In genomic region chr13:13953874-13954832, GRCm38 (mm10) we compare ENCODE assay signal across 8 mouse cellular contexts. TPM values are rescaled to one million over a fixed set of nuclear protein-coding genes. Genes with fewer than 3 reads are reported as not detected.
DNase-seq lines count a peak whose midpoint lies in the region; ATAC-seq and TF ChIP-seq lines count a peak whose summit lies in the region.

Gene B3galnt2 (plus strand): TSS chr13:13954469.

- peak; percentile 84 for TF ChIP-seq POLR2A in olfactory bulb, adult 2 months (IDR thresholded peaks at IDR 0.05; ENCODE audit: insufficient read depth, low read depth, low read length)
- TF ChIP-seq POLR2A in thymus, adult 2 months (IDR thresholded peaks at IDR 0.05; ENCODE audit: control insufficient read depth, extremely low read depth, insufficient read depth, low read length, poor library complexity) = peak; percentile 86

- H3K9ac ChIP-seq in forebrain, embryonic 16.5 days (replicated peaks; ENCODE audit: low read depth, low read length) = peak within 1 kb of the TSS; percentile 87
- H3K9ac ChIP-seq in lung, embryonic 14.5 days = peak within 1 kb of the TSS; percentile 86

- intact Hi-C loops in heart, postnatal 36 days (cut with DNase I) = loop anchor here (2.0 to 5.0 kb wide), 2 partner anchors 85 to 108 kb away; partner anchors contain the start of genes Arid4b, Ggps1 and Tbce

- peaks cover 35% of the 10 kb centered on the region for H3K36me3 ChIP-seq in G1E (replicated peaks)
- no peaks in the 10 kb centered on the region for H3K36me3 ChIP-seq in forebrain, embryonic 16.5 days (ENCODE audit: control insufficient read depth, insufficient read depth)
- no peaks in the 10 kb centered on the region for H3K36me3 ChIP-seq in lung, embryonic 14.5 days (ENCODE audit: insufficient read depth)
- no peaks in the 10 kb centered on the region for H3K36me3 ChIP-seq in thymus, adult 2 months (ENCODE audit: control insufficient read depth, insufficient read depth, low read length)

- peak; percentile 98 for ATAC-seq in G1E (ENCODE audit: extremely low read depth, insufficient number of reproducible peaks, low FRiP score, poor library complexity, severe bottlenecking)
- ATAC-seq in forebrain, embryonic 16.5 days = peak; percentile 99
- peak; percentile 99 for ATAC-seq in lung, embryonic 14.5 days (ENCODE audit: insufficient read depth)

- H3K27me3 ChIP-seq in G1E (ENCODE audit: insufficient read depth, low read length) = no peaks in the 10 kb centered on the region
- H3K27me3 ChIP-seq in forebrain, embryonic 16.5 days (replicated peaks; ENCODE audit: control insufficient read depth, insufficient read depth, low read length) = no peaks in the 10 kb centered on the region
- no peaks in the 10 kb centered on the region for H3K27me3 ChIP-seq in lung, embryonic 14.5 days (ENCODE audit: insufficient read depth, low read length)
- H3K27me3 ChIP-seq in thymus, adult 2 months (ENCODE audit: control insufficient read depth, insufficient read depth, low read length) = no peaks in the 10 kb centered on the region

- no peaks in the 10 kb centered on the region for H3K9me3 ChIP-seq in G1E (replicated peaks)
- H3K9me3 ChIP-seq in forebrain, embryonic 16.5 days (ENCODE audit: control insufficient read depth, low read length) = no peaks in the 10 kb centered on the region
- no peaks in the 10 kb centered on the region for H3K9me3 ChIP-seq in lung, embryonic 14.5 days (ENCODE audit: low read depth, low read length)

- H3K4me3 ChIP-seq in G1E (ENCODE audit: low read depth, low read length) = peak within 1 kb of the TSS; percentile 99
- peak within 1 kb of the TSS; percentile 93 for H3K4me3 ChIP-seq in forebrain, embryonic 16.5 days (replicated peaks; ENCODE audit: low read length)
- peak within 1 kb of the TSS; percentile 87 for H3K4me3 ChIP-seq in layer of hippocampus, adult 2 months
- peak within 1 kb of the TSS; percentile 88 for H3K4me3 ChIP-seq in lung, embryonic 14.5 days (ENCODE audit: low read depth, low read length)
- H3K4me3 ChIP-seq in olfactory bulb, adult 2 months (ENCODE audit: insufficient read depth, low read depth, low read length) = peak within 1 kb of the TSS; percentile 78
- H3K4me3 ChIP-seq in thymus, adult 2 months (ENCODE audit: control insufficient read depth, insufficient read depth, low read length) = peak within 1 kb of the TSS; percentile 63

- H3K27ac ChIP-seq in forebrain, embryonic 16.5 days (ENCODE audit: low read length) = peak within 1 kb of the TSS; percentile 82
- H3K27ac ChIP-seq in layer of hippocampus, adult 2 months = peak within 1 kb of the TSS; percentile 87
- H3K27ac ChIP-seq in lung, embryonic 14.5 days (ENCODE audit: low read depth) = peak within 1 kb of the TSS; percentile 78
- peak within 1 kb of the TSS; percentile 31 for H3K27ac ChIP-seq in olfactory bulb, adult 2 months (ENCODE audit: insufficient read depth, low read depth, low read length)
- peak within 1 kb of the TSS; percentile 40 for H3K27ac ChIP-seq in thymus, adult 2 months (ENCODE audit: control insufficient read depth, insufficient read depth, low read length)

- no peak for TF ChIP-seq CTCF in G1E (IDR thresholded peaks at IDR 0.05; ENCODE audit: low read depth, low read length)
- peak; percentile 41 for TF ChIP-seq CTCF in layer of hippocampus, adult 2 months (conservative IDR thresholded peaks at IDR 0.05)
- TF ChIP-seq CTCF in lung, embryonic 14.5 days (IDR thresholded peaks at IDR 0.05; ENCODE audit: low read depth) = peak; percentile 16; the same call in 1 of the 2 replicates
- no peak for TF ChIP-seq CTCF in olfactory bulb, adult 2 months (IDR thresholded peaks at IDR 0.05; ENCODE audit: insufficient read depth, low read depth, low read length)
- TF ChIP-seq CTCF in thymus, adult 2 months (IDR thresholded peaks at IDR 0.05; ENCODE audit: borderline replicate concordance, control insufficient read depth, extremely low read depth, insufficient read depth, low read length, poor library complexity) = no peak; the same call in 1 of the 2 replicates

- DNase-seq in G1E (ENCODE audit: low spot score) = peak; percentile 89
- peak; percentile 95 to 99 for DNase-seq in cerebellum, adult 18-20 months
- peak; percentile 91 to 92 for DNase-seq in heart, postnatal 36 days
- DNase-seq in layer of hippocampus, adult 2 months (ENCODE audit: low spot score in 2 of 2) = peak; percentile 94 to 99
- peak; percentile 100 for DNase-seq in lung, embryonic 14.5 days
- DNase-seq in thymus, adult 2 months = peak; percentile 95

- H3K4me2 ChIP-seq in forebrain, embryonic 16.5 days (ENCODE audit: low read length) = peak within 1 kb of the TSS; percentile 80
- peak within 1 kb of the TSS; percentile 77 for H3K4me2 ChIP-seq in lung, embryonic 14.5 days

- under 1% methylated on average over 77 of the region's 78 CpGs for WGBS in forebrain, embryonic 16.5 days
- WGBS in lung, embryonic 14.5 days = under 1% methylated on average over 68 of the region's 78 CpGs
- WGBS in olfactory bulb, adult 2 months = under 1% methylated on average over 78 of the region's 78 CpGs
- WGBS in thymus, adult 2 months = under 1% methylated on average over 78 of the region's 78 CpGs

- peaks cover 29% of the 10 kb centered on the region for H3K4me1 ChIP-seq in G1E (ENCODE audit: insufficient read depth, low read depth, low read length)
- H3K4me1 ChIP-seq in forebrain, embryonic 16.5 days (replicated peaks; ENCODE audit: control insufficient read depth, insufficient read depth, low read length) = peaks cover 11% of the 10 kb centered on the region
- H3K4me1 ChIP-seq in lung, embryonic 14.5 days (ENCODE audit: insufficient read depth) = no peaks in the 10 kb centered on the region
- H3K4me1 ChIP-seq in olfactory bulb, adult 2 months (ENCODE audit: control insufficient read depth, insufficient read depth, low read length) = no peaks in the 10 kb centered on the region
- H3K4me1 ChIP-seq in thymus, adult 2 months (replicated peaks; ENCODE audit: control insufficient read depth, insufficient read depth, low read length) = peaks cover 4% of the 10 kb centered on the region; the same call in 1 of the 2 replicates

RNA-seq across cellular contexts. Expression of gene B3galnt2, which starts in this region (rescaled TPM):
- total RNA-seq in G1E (2014; fragmentation: Nextera tagmentation) (90.6 and 101 TPM in 2 replicates), G1E (2017) (59.1 and 68.8 TPM in 2 replicates)
- polyA plus RNA-seq in G1E (2012) = 73.3 and 106 TPM in 2 replicates
- 23.4 and 25.8 TPM in 2 replicates for polyA plus RNA-seq in forebrain, embryonic 16.5 days (2015; fragmentation: Nextera tagmentation; extraction: Ambion mirVana)
- total RNA-seq in heart, postnatal 36 days (2021) = 10 to 100 TPM; 20.2 to 23.1 TPM
- total RNA-seq in layer of hippocampus, adult 2 months (2021) = 10 to 100 TPM; 15.2 to 18.3 TPM
- polyA plus RNA-seq in lung, embryonic 14.5 days (2014; fragmentation: Nextera tagmentation; extraction: Ambion mirVana) = 41.4 and 46.1 TPM in 2 replicates
- not detected in 2 replicates for polyA plus RNA-seq in olfactory bulb, adult 2 months (2012; ENCODE audit: insufficient read depth, insufficient read length, low replicate concordance, missing spikeins)
- 82.5 and 98.8 TPM in 2 replicates for polyA plus RNA-seq in thymus, adult 2 months (2012; rRNA removed)

Comparison
In these comparisons a context has a peak if more than half of its experiments do, and no peak if none do; other contexts are left out.
1. Peak in every context shown above with its lines: DNase-seq, ATAC-seq, H3K4me3 ChIP-seq and H3K27ac ChIP-seq.
2. CTCF ChIP-seq: peak in layer of hippocampus, adult 2 months (single experiment) and lung, embryonic 14.5 days (single experiment); none in G1E (single experiment), olfactory bulb, adult 2 months (single experiment) and thymus, adult 2 months (single experiment).
3. H3K27ac ChIP-seq: peak in every context shown above with its lines; median percentile 87 in layer of hippocampus, adult 2 months; 82 in forebrain, embryonic 16.5 days; 78 in lung, embryonic 14.5 days; 40 in thymus, adult 2 months; 31 in olfactory bulb, adult 2 months.